Mouse (Mus musculus): ENCODE data around the gene Tdrd9.

DNA sequence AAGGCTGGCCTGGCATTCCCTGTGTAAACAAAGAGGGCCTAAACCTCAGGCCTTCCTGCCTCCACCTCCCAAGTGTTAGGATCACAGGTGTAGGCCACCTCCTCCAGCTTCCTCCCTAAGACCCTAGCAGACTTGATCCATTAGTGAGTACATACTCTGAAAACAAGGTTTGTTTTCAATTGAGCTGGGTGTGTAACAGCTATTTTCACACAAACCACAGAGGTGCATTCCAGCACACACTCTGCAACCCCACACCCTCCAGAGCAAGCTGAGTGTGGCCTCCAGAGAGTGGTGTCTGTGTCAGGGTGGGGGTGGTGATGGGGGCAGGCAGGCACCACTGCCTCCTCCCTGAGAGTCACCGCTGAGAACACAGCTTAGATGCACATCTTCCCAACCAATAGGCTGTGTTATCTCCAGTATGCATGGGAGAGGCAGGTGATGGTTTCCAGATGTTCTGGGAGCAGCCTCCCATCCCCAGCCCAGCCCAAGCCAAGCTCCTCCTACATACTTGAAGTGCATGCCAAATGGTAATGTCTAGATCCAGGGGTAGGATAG is 32.7 kb upstream of the Tdrd9 start:
- TF ChIP-seq CTCF (IDR thresholded peaks at IDR 0.05) = no peak
- TF ChIP-seq EP300 (IDR thresholded peaks at IDR 0.05; ENCODE audit: insufficient read depth, low read depth, low read length) = no peak
